Mouse (Mus musculus) ZHBTc4 (cell line): ENCODE measurements at regions not wholly inside any gene's neighbourhood (a gene's known extent, or its start where the extent isn't known, plus 50 kb on each side); places are given as distances from the start of the nearest gene placed in this dataset.

Source experiments
- DNase-seq: peaks from one replicate; pipeline ENCODE4 v3.0.0-alpha.2; 2011; ENCODE audit warnings: low read depth, low spot score

GRCm38 (mm10) chr11:22692281-22692857 lies 168.4 kb downstream of the B3gnt2 start:
- DNase-seq: no peak

GRCm38 (mm10) chr11:22692941-22693341 lies 167.8 kb downstream of the B3gnt2 start:
- DNase-seq: no peak

GRCm38 (mm10) chr11:22693376-22693775 lies 167.4 kb downstream of the B3gnt2 start:
- no peak for DNase-seq

- no peak for DNase-seq
Observed at GRCm38 (mm10) chr11:22693984-22694383, 166.8 kb downstream of the B3gnt2 start.

- no peak for DNase-seq
Observed at GRCm38 (mm10) chr11:22694829-22695228, 165.9 kb downstream of the B3gnt2 start.

- no peak for DNase-seq
Observed at GRCm38 (mm10) chr11:22695237-22695636, 165.5 kb downstream of the B3gnt2 start.

- DNase-seq: no peak
Observed at GRCm38 (mm10) chr11:22698057-22698941, 162.5 kb downstream of the B3gnt2 start.

GRCm38 (mm10) chr11:22706082-22706481 lies 154.7 kb downstream of the B3gnt2 start:
- DNase-seq: no peak
